Mouse (Mus musculus) CH12.LX (cell line): ENCODE measurements around the gene Fyb2.

ENCODE experiments used
- CTCF ChIP-seq, 2 experiments: IDR thresholded peaks in 1 of 2; conservative IDR thresholded peaks in 1 of 2; 2 replicates each; pipeline ENCODE4 v1.5.1; 2011 to 2012; ENCODE audit warnings: low read depth in 2 of 2, low read length in 2 of 2, improper control_type of control experiment in 1 of 2, inconsistent platforms in 1 of 2, mild to moderate bottlenecking in 1 of 2, moderate library complexity in 1 of 2
- EP300 ChIP-seq: IDR thresholded peaks from 2 replicates; pipeline ENCODE4 v1.6.1; 2011; ENCODE audit warnings: low read length, improper control_type of control experiment
- ETS1 ChIP-seq: conservative IDR thresholded peaks from 2 replicates; pipeline ENCODE4 v1.6.1; 2012; ENCODE audit warnings: low read depth, mild to moderate bottlenecking, inconsistent platforms, low read length, improper control_type of control experiment, moderate library complexity

DNA sequence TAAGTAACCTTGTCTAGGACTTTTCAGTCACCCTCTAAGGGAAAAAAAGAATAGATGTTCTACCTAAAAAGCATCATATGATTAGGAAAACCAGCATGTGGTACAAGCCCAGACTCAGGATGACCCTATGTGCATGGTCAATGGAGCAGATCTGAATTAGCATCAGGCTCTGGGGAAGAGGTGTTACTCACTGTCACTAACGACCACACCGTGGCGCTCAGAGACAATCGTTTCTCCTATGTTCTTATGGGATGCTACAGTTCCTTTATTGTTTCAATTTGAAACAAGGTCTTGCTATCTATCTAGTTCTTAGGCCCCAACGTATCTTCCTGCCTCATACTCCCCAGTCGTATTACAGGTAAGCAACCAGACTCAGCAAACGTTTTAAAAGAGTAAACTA is 119.9 kb downstream of the Fyb2 start:
- 0 out of 2 replicates have a peak, but pooled peaks have one; percentile 10 for TF ChIP-seq ETS1
- TF ChIP-seq EP300: no peak
- peak in 1 of 2 experiments; percentile 74; a peak in 2 of 4 replicates for TF ChIP-seq CTCF (conservative IDR thresholded peaks at IDR 0.05 in 1 of 2, IDR thresholded peaks at IDR 0.05 in 1 of 2; ENCODE audit: low read depth in 2 of 2, low read length in 2 of 2)
